Mouse (Mus musculus): ENCODE data around the gene Ints12.

Ints12 gene

DNA sequence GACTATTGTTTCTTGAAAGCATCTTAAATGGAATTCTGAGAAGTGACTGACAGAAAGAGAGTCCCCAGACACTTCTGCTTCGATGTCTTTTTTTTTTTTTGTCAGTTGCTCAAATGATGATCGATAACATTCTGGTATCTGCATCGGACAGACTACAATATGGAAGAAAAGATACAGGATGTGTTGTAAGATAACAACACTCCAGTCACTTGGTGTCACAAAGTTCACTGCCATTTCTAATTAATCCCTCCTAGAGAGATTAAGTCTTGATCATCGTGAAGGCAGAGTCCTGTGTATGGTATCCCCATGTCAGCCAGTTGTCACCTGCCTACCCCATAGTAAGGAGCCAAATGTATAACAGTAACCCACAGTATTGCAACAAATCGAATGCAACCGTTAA lies 60.0 kb downstream of the Ints12 start:
- DNase-seq, result no peak

GRCm38 (mm10) chr3:133152831-133153230 lies 61.2 kb downstream of the Ints12 start:
- no peak for DNase-seq

DNA sequence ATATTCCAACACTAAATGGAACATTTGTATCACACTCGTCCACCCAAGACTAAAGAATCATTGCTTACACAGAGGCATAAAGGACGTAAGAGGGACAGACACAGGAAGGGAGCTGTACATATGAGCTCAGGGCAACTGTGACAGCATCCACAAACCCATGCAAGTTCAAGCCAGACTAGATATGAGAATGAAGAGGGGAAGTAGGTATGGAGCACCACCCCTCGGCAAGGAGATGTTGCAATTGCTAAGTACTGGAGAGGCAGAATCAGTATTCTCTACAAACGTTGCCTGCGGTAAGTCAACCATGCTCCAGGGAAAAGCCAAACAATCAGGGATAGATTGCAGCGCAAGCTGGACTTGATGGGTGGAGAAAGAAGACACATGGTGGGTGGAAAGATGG lies 62.0 kb downstream of the Ints12 start:
- no peak for DNase-seq

- DNase-seq, result no peak
These were observed 63.0 kb downstream of the Ints12 start for GRCm38 (mm10) chr3:133154683-133155082.

DNA sequence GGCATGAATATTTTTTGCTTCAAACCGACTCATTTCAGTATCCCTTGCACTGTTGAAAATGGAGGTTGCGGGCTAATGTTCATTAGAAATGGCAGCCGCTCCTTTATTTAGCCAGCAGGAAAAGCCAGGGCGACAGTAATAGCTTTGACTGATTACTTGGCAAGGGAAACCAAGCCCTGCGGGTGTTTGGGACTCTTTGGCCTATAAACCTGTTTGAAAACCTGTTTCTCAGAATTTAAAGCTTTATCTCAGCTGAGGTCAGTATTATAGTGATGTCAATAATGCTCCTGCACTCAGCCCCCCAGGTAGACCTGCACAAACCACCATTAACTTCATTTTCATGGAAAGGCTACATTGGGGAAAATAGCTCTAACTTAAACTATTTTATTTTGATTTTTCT lies 66.6 kb downstream of the Ints12 start:
- DNase-seq, result no peak

All from lung, postnatal 4 days (tissue).